Mouse (Mus musculus) forebrain, embryonic 14.5 days (tissue): Measurements from ENCODE around the gene Gcnt3. TPM values are rescaled to one million over a fixed set of nuclear protein-coding genes. Genes with fewer than 3 reads are reported as not detected.

Source experiments
- ATAC-seq: fragments of 200-750 bp; cut with Nextera tagmentation; 2 replicates; pipeline ENCODE4 v1.8.0; 2017; ENCODE audit warnings: mild to moderate bottlenecking, moderate library complexity
- DNase-seq: peaks from one replicate; pipeline ENCODE4 v3.0.0-alpha.2; 2015; ENCODE audit warnings: low spot score
- H3K27ac ChIP-seq: fragments of 300-500 bp; sonication (generic); 2 replicates; pipeline ENCODE4 v1.5.1; 2014; ENCODE audit warnings: low read depth, mild to moderate bottlenecking, control low read depth, low read length, moderate library complexity
- H3K27me3 ChIP-seq: fragments of 300-500 bp; sonication (generic); replicated peaks from 2 replicates; pipeline ENCODE4 v1.6.1; 2014; ENCODE audit warnings: low read length, control low read depth, mixed read lengths; ENCODE audit not compliant: control insufficient read depth, insufficient read depth
- H3K36me3 ChIP-seq: fragments of 300-500 bp; sonication (generic); 2 replicates; pipeline ENCODE4 v1.6.1; 2014; ENCODE audit warnings: low read length, control low read depth; ENCODE audit not compliant: control insufficient read depth, insufficient read depth
- H3K4me1 ChIP-seq: fragments of 300-500 bp; sonication (generic); 2 replicates; pipeline ENCODE4 v1.6.1; 2014; ENCODE audit warnings: antibody characterized with exemption, low read length, control low read depth; ENCODE audit not compliant: control insufficient read depth, insufficient read depth
- H3K4me2 ChIP-seq: fragments of 300-500 bp; sonication (generic); 2 replicates; pipeline ENCODE4 v1.6.1; 2014; ENCODE audit warnings: mild to moderate bottlenecking, control low read depth, low read length
- H3K4me3 ChIP-seq: fragments of 300-500 bp; sonication (generic); 2 replicates; pipeline ENCODE4 v1.5.1; 2014; ENCODE audit warnings: low read depth, low read length, control low read depth
- H3K9ac ChIP-seq: fragments of 300-500 bp; sonication (generic); 2 replicates; pipeline ENCODE4 v1.6.1; 2014; ENCODE audit warnings: mild to moderate bottlenecking, low read length, control low read depth, moderate library complexity
- H3K9me3 ChIP-seq: fragments of 300-500 bp; sonication (generic); replicated peaks from 2 replicates; pipeline ENCODE4 v1.6.1; 2016; ENCODE audit warnings: low read length, control low read depth, mixed read lengths; ENCODE audit not compliant: control insufficient read depth
- WGBS: fragments of 180-500 bp; shearing (Covaris S2); extraction: QIAGEN DNeasy Blood & Tissue Kit; methylation state at CpG from one replicate; pipeline ENCODE4 v1.1.7; 2014; 5-methylcytosine and 5-hydroxymethylcytosine counted together
- polyA plus RNA-seq: library from polyadenylated mRNA; unstranded; fragments of >200 nt; fragmentation: Nextera tagmentation; extraction: Ambion mirVana; gene quantifications from 2 replicates; pipeline ENCODE4 v1.2.1, GENCODE M21; 2014

Gene Gcnt3
- polyA plus RNA-seq, 1 experiment from 2014 or later: not detected

GRCm38 (mm10) chr9:70048751-70049415 is 11.0 kb upstream of the Gcnt3 start:
- no peak overlapping the region for H3K9ac ChIP-seq
- H3K9me3 ChIP-seq: no peaks in the 10 kb centered on the region
- ATAC-seq: no peak
- H3K27me3 ChIP-seq: no peaks in the 10 kb centered on the region
- 57% methylated on average over 6 of the region's 6 CpGs for whole genome bisulfite sequencing
- H3K27ac ChIP-seq: no peak overlapping the region
- H3K4me3 ChIP-seq: no peak overlapping the region
- no peak for DNase-seq
- no peaks in the 10 kb centered on the region for H3K4me1 ChIP-seq
- H3K36me3 ChIP-seq: no peaks in the 10 kb centered on the region
- H3K4me2 ChIP-seq: no peak overlapping the region

GRCm38 (mm10) chr9:70048280-70048679 is 10.4 kb upstream of the Gcnt3 start:
- Histone ChIP-seq H3K4me2 (no peak overlapping the region), H3K27ac (no peak overlapping the region), H3K9ac (no peak overlapping the region), H3K4me3 (no peak overlapping the region), H3K36me3 (no peaks in the 10 kb centered on the region), H3K9me3 (no peaks in the 10 kb centered on the region), H3K4me1 (no peaks in the 10 kb centered on the region), H3K27me3 (no peaks in the 10 kb centered on the region)
- WGBS: 24% methylated on average over 5 of the region's 5 CpGs
- DNase-seq (no peak), ATAC-seq (no peak)

GRCm38 (mm10) chr9:70047839-70048238 is 10.0 kb upstream of the Gcnt3 start:
- 57% methylated on average over 3 of the region's 3 CpGs for WGBS
- DNase-seq (no peak), ATAC-seq (no peak)
- Histone ChIP-seq H3K9ac (no peak overlapping the region), H3K4me2 (no peak overlapping the region), H3K9me3 (no peaks in the 10 kb centered on the region), H3K4me1 (no peaks in the 10 kb centered on the region), H3K36me3 (no peaks in the 10 kb centered on the region), H3K4me3 (no peak overlapping the region), H3K27ac (no peak overlapping the region), H3K27me3 (no peaks in the 10 kb centered on the region)

- no peak for ATAC-seq
- H3K9me3 ChIP-seq: no peaks in the 10 kb centered on the region
- H3K4me1 ChIP-seq: no peaks in the 10 kb centered on the region
- no peak overlapping the region for H3K9ac ChIP-seq
- DNase-seq: no peak
- H3K36me3 ChIP-seq: no peaks in the 10 kb centered on the region
- 89% methylated on average over 6 of the region's 6 CpGs for WGBS
- no peak overlapping the region for H3K27ac ChIP-seq
- no peak overlapping the region for H3K4me3 ChIP-seq
- H3K4me2 ChIP-seq: no peak overlapping the region
- H3K27me3 ChIP-seq: no peaks in the 10 kb centered on the region
Measured at GRCm38 (mm10) chr9:70046255-70046654, 8.4 kb upstream of the Gcnt3 start.

GRCm38 (mm10) chr9:70044865-70045264 is 7.0 kb upstream of the Gcnt3 start:
- Histone ChIP-seq H3K4me3 (no peak overlapping the region), H3K27ac (no peak overlapping the region), H3K9me3 (no peaks in the 10 kb centered on the region), H3K4me1 (no peaks in the 10 kb centered on the region), H3K4me2 (no peak overlapping the region), H3K36me3 (no peaks in the 10 kb centered on the region), H3K9ac (no peak overlapping the region), H3K27me3 (no peaks in the 10 kb centered on the region)
- WGBS: 93% methylated on average over 2 of the region's 2 CpGs
- no peak for ATAC-seq
- no peak for DNase-seq

GRCm38 (mm10) chr9:70042935-70043334 is 5.0 kb upstream of the Gcnt3 start:
- WGBS: 65% methylated on average over 1 of the region's 1 CpGs

GRCm38 (mm10) chr9:70042137-70042536 is 4.2 kb upstream of the Gcnt3 start:
- Histone ChIP-seq H3K4me3 (no peak overlapping the region), H3K9me3 (no peaks in the 10 kb centered on the region), H3K27ac (no peak overlapping the region), H3K36me3 (no peaks in the 10 kb centered on the region), H3K4me2 (no peak overlapping the region), H3K4me1 (no peaks in the 10 kb centered on the region), H3K9ac (no peak overlapping the region), H3K27me3 (no peaks in the 10 kb centered on the region)
- no peak for DNase-seq
- no peak for ATAC-seq
- WGBS: 93% methylated on average over 4 of the region's 4 CpGs

More at GRCm38 (mm10) chr9:70042935-70043334, 5.0 kb upstream of the Gcnt3 start:
- Histone ChIP-seq H3K4me3 (no peak overlapping the region), H3K27ac (no peak overlapping the region), H3K9ac (no peak overlapping the region), H3K27me3 (no peaks in the 10 kb centered on the region), H3K4me1 (no peaks in the 10 kb centered on the region), H3K36me3 (no peaks in the 10 kb centered on the region), H3K4me2 (no peak overlapping the region), H3K9me3 (no peaks in the 10 kb centered on the region)
- no peak for ATAC-seq
- DNase-seq: no peak

- Histone ChIP-seq H3K4me1 (no peaks in the 10 kb centered on the region), H3K27ac (no peak overlapping the region), H3K27me3 (no peaks in the 10 kb centered on the region), H3K9ac (no peak overlapping the region), H3K4me3 (no peak overlapping the region), H3K36me3 (no peaks in the 10 kb centered on the region), H3K4me2 (no peak overlapping the region), H3K9me3 (no peaks in the 10 kb centered on the region)
- WGBS: 83% methylated on average over 11 of the region's 11 CpGs
- no peak for DNase-seq
- ATAC-seq: no peak
Measured at GRCm38 (mm10) chr9:70040570-70040969, 2.7 kb upstream of the Gcnt3 start.

- Histone ChIP-seq H3K9me3 (no peaks in the 10 kb centered on the region), H3K4me2 (no peak overlapping the region), H3K27ac (no peak overlapping the region), H3K27me3 (no peaks in the 10 kb centered on the region), H3K4me1 (no peaks in the 10 kb centered on the region), H3K4me3 (no peak overlapping the region), H3K36me3 (no peaks in the 10 kb centered on the region), H3K9ac (no peak overlapping the region)
- DNase-seq: no peak
- ATAC-seq: no peak
- WGBS: 80% methylated on average over 6 of the region's 6 CpGs
Measured at GRCm38 (mm10) chr9:70039597-70040385, 1.9 kb upstream of the Gcnt3 start.
